Mouse (Mus musculus): ENCODE measurements at regions not wholly inside any gene's neighbourhood (a gene's known extent, or its start where the extent isn't known, plus 50 kb on each side); places are given as distances from the start of the nearest gene placed in this dataset.

- Histone ChIP-seq H3K4me3 (ENCODE audit: insufficient read depth, low read depth, low read length) (no peak overlapping the region), H3K4me1 (ENCODE audit: control insufficient read depth, insufficient read depth, low read length) (no peaks in the 10 kb centered on the region), H3K27me3 (replicated peaks; ENCODE audit: control insufficient read depth, insufficient read depth, low read length) (no peaks in the 10 kb centered on the region), H3K27ac (ENCODE audit: insufficient read depth, low read depth, low read length) (no peak overlapping the region), H3K36me3 (ENCODE audit: control insufficient read depth, insufficient read depth, low read length) (no peaks in the 10 kb centered on the region)
- WGBS, result 43% methylated on average over 6 of the region's 6 CpGs
- no peak for DNase-seq
- TF ChIP-seq POLR2A (IDR thresholded peaks at IDR 0.05; ENCODE audit: low read depth, low read length) (no peak), CTCF (conservative IDR thresholded peaks at IDR 0.05; ENCODE audit: insufficient read depth, insufficient read length, low read depth, low read length) (no peak)
Measured at GRCm38 (mm10) chr9:34354723-34355316, 130.9 kb upstream of the Kirrel3 start.

- no peak for TF ChIP-seq CTCF (conservative IDR thresholded peaks at IDR 0.05; ENCODE audit: insufficient read depth, insufficient read length, low read depth, low read length)
- no peak for TF ChIP-seq POLR2A (IDR thresholded peaks at IDR 0.05; ENCODE audit: low read depth, low read length)
- 55% methylated on average over 4 of the region's 4 CpGs for WGBS
- H3K36me3 ChIP-seq (ENCODE audit: control insufficient read depth, insufficient read depth, low read length), result no peaks in the 10 kb centered on the region
- H3K27me3 ChIP-seq (replicated peaks; ENCODE audit: control insufficient read depth, insufficient read depth, low read length), result no peaks in the 10 kb centered on the region
- H3K4me3 ChIP-seq (ENCODE audit: insufficient read depth, low read depth, low read length), result no peak overlapping the region
- H3K4me1 ChIP-seq (ENCODE audit: control insufficient read depth, insufficient read depth, low read length), result no peaks in the 10 kb centered on the region
- no peak for DNase-seq
- H3K27ac ChIP-seq (ENCODE audit: insufficient read depth, low read depth, low read length), result no peak overlapping the region
Measured at GRCm38 (mm10) chr9:34370686-34371398, 114.9 kb upstream of the Kirrel3 start.

- no peaks in the 10 kb centered on the region for H3K27me3 ChIP-seq (replicated peaks; ENCODE audit: control insufficient read depth, insufficient read depth, low read length)
- 77% methylated on average over 1 of the region's 1 CpGs for WGBS
- DNase-seq, result no peak
- H3K4me3 ChIP-seq (ENCODE audit: insufficient read depth, low read depth, low read length), result no peak overlapping the region
- TF ChIP-seq POLR2A (IDR thresholded peaks at IDR 0.05; ENCODE audit: low read depth, low read length) (no peak), CTCF (conservative IDR thresholded peaks at IDR 0.05; ENCODE audit: insufficient read depth, insufficient read length, low read depth, low read length) (no peak)
- H3K27ac ChIP-seq (ENCODE audit: insufficient read depth, low read depth, low read length), result no peak overlapping the region
- H3K4me1 ChIP-seq (ENCODE audit: control insufficient read depth, insufficient read depth, low read length), result no peaks in the 10 kb centered on the region
- H3K36me3 ChIP-seq (ENCODE audit: control insufficient read depth, insufficient read depth, low read length), result no peaks in the 10 kb centered on the region
Measured at GRCm38 (mm10) chr9:34375187-34375586, 110.5 kb upstream of the Kirrel3 start.

- Histone ChIP-seq H3K27me3 (replicated peaks; ENCODE audit: control insufficient read depth, insufficient read depth, low read length) (no peaks in the 10 kb centered on the region; the same call in 1 of the 2 replicates), H3K36me3 (ENCODE audit: control insufficient read depth, insufficient read depth, low read length) (no peaks in the 10 kb centered on the region), H3K4me3 (ENCODE audit: insufficient read depth, low read depth, low read length) (no peak overlapping the region), H3K27ac (ENCODE audit: insufficient read depth, low read depth, low read length) (no peak overlapping the region), H3K4me1 (ENCODE audit: control insufficient read depth, insufficient read depth, low read length) (no peaks in the 10 kb centered on the region)
- 61% methylated on average over 3 of the region's 3 CpGs for WGBS
- DNase-seq, result peak; percentile 3
- TF ChIP-seq CTCF (conservative IDR thresholded peaks at IDR 0.05; ENCODE audit: insufficient read depth, insufficient read length, low read depth, low read length), result no peak
Measured at GRCm38 (mm10) chr9:34380008-34380407, 105.7 kb upstream of the Kirrel3 start.

GRCm38 (mm10) chr9:34381601-34382000 is 104.1 kb upstream of the Kirrel3 start:
- Histone ChIP-seq H3K27me3 (replicated peaks; ENCODE audit: control insufficient read depth, insufficient read depth, low read length) (no peaks in the 10 kb centered on the region; the same call in 1 of the 2 replicates), H3K4me1 (ENCODE audit: control insufficient read depth, insufficient read depth, low read length) (no peaks in the 10 kb centered on the region), H3K27ac (ENCODE audit: insufficient read depth, low read depth, low read length) (no peak overlapping the region), H3K4me3 (ENCODE audit: insufficient read depth, low read depth, low read length) (no peak overlapping the region), H3K36me3 (ENCODE audit: control insufficient read depth, insufficient read depth, low read length) (no peaks in the 10 kb centered on the region)
- peak; percentile 4 for DNase-seq
- WGBS, result 83% methylated on average over 3 of the region's 3 CpGs
- TF ChIP-seq CTCF (conservative IDR thresholded peaks at IDR 0.05; ENCODE audit: insufficient read depth, insufficient read length, low read depth, low read length) (no peak), POLR2A (IDR thresholded peaks at IDR 0.05; ENCODE audit: low read depth, low read length) (no peak)

GRCm38 (mm10) chr9:34382208-34382607 is 103.5 kb upstream of the Kirrel3 start:
- 55% methylated on average over 1 of the region's 1 CpGs for WGBS
- Histone ChIP-seq H3K27ac (ENCODE audit: insufficient read depth, low read depth, low read length) (no peak overlapping the region), H3K4me1 (ENCODE audit: control insufficient read depth, insufficient read depth, low read length) (no peaks in the 10 kb centered on the region), H3K27me3 (replicated peaks; ENCODE audit: control insufficient read depth, insufficient read depth, low read length) (no peaks in the 10 kb centered on the region; the same call in 1 of the 2 replicates), H3K4me3 (ENCODE audit: insufficient read depth, low read depth, low read length) (no peak overlapping the region), H3K36me3 (ENCODE audit: control insufficient read depth, insufficient read depth, low read length) (no peaks in the 10 kb centered on the region)
- no peak for DNase-seq
- TF ChIP-seq POLR2A (IDR thresholded peaks at IDR 0.05; ENCODE audit: low read depth, low read length) (no peak), CTCF (conservative IDR thresholded peaks at IDR 0.05; ENCODE audit: insufficient read depth, insufficient read length, low read depth, low read length) (no peak)

GRCm38 (mm10) chr9:34386071-34386470 is 99.6 kb upstream of the Kirrel3 start:
- peak; percentile 12 for DNase-seq
- no peaks in the 10 kb centered on the region for H3K4me1 ChIP-seq (ENCODE audit: control insufficient read depth, insufficient read depth, low read length)
- no peaks in the 10 kb centered on the region; the same call in 1 of the 2 replicates for H3K27me3 ChIP-seq (replicated peaks; ENCODE audit: control insufficient read depth, insufficient read depth, low read length)
- no peaks in the 10 kb centered on the region for H3K36me3 ChIP-seq (ENCODE audit: control insufficient read depth, insufficient read depth, low read length)
- H3K4me3 ChIP-seq (ENCODE audit: insufficient read depth, low read depth, low read length), result no peak overlapping the region
- TF ChIP-seq POLR2A (IDR thresholded peaks at IDR 0.05; ENCODE audit: low read depth, low read length) (no peak), CTCF (conservative IDR thresholded peaks at IDR 0.05; ENCODE audit: insufficient read depth, insufficient read length, low read depth, low read length) (no peak)
- H3K27ac ChIP-seq (ENCODE audit: insufficient read depth, low read depth, low read length), result no peak overlapping the region
- WGBS, result 60% methylated on average over 4 of the region's 4 CpGs
